Mouse (Mus musculus): ENCODE data around the gene Gucd1.
"Not testable (repeated sequence)": the region's sequence is repeated elsewhere in the genome, so short reads cannot be mapped to it uniquely, and the experiment has no call there.

Gucd1 gene

GRCm38 (mm10) chr10:75534934-75535333 lies 17.2 kb upstream of the Gucd1 start:
- DNase-seq: no peak

DNA sequence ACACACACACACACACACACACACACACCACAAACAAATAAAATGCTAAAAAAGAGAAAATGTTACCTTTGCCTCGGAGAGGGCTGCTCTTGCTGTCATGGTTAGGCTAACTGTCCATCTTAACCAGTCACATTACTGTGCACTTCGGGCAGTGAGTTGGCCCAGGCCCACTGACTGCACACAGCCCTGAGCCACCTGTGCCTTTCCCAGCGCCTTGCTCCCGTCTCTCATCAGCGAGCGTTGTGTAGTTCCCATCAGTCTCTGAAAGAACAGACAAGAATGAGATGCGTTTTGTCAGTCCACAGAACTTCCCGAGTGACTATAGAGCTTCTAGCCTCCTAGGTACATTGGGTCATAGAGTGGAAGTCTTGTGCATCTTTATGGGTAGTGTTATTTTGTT lies 16.4 kb upstream of the Gucd1 start:
- DNase-seq: no peak

DNA sequence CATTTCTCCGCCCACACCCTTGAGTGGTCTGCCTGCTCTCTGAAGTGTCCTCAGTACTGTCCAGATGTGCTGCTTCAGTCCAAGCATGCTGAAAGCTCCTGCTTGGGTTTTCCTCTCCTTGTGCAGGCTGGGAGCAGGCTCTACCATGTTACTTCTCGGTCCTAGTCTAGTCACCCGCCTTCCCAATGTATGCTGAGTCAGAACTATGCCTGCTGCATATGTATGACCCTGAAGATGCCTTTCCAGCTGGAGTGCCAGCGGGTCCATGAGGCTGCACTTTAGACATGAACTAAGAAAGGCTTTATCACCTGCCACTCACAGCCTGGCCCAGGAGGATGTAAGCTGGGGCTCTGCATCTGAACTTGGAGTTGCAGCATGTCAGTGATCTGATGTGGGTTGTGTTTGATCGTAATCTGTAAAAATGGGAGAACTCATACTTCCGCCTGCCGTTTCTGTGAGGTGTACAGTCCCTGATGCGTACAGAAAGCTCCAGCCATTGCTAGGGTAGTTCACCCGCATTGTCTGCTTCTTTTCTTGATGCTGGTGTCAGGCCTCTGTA lies 13.8 kb upstream of the Gucd1 start:
- peak; percentile 61 for DNase-seq

DNA sequence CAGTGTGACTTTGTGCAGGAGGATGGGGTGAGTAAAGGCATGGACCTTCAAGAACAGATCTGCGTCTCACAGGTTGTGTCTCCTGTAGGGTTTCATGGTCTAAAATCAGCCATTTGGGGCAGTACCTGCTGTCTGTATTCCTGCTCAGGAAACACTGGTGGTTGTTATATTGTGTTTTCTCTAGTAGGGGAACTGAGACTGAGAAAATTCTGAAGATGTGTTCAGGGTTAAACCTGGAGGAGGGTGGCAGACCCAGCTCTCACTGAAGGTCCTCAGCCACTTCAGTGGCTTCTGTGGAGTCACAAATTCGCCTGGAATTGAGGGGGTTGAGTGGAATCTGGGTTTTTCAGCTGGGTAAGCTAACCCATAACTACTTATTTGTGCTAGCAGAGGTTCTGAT lies 12.6 kb upstream of the Gucd1 start:
- DNase-seq: no peak

- DNase-seq: not testable (repeated sequence)
Measured at GRCm38 (mm10) chr10:75525450-75525849, 7.7 kb upstream of the Gucd1 start.

- DNase-seq: no peak
Measured at GRCm38 (mm10) chr10:75521643-75522042, 3.9 kb upstream of the Gucd1 start.

GRCm38 (mm10) chr10:75520581-75520980 lies 2.8 kb upstream of the Gucd1 start:
- no peak for DNase-seq

- DNase-seq: peak; percentile 95
Measured at GRCm38 (mm10) chr10:75517073-75517757, 557 bp downstream of the Gucd1 start, which contains the start of gene Snrpd3. TSS of gene Snrpd3 (plus strand) at chr10:75517551.

- DNase-seq: no peak
Measured at GRCm38 (mm10) chr10:75516724-75517072, 1.1 kb downstream of the Gucd1 start.

- no peak for DNase-seq
Measured at GRCm38 (mm10) chr10:75516038-75516723, 1.6 kb downstream of the Gucd1 start.

DNA sequence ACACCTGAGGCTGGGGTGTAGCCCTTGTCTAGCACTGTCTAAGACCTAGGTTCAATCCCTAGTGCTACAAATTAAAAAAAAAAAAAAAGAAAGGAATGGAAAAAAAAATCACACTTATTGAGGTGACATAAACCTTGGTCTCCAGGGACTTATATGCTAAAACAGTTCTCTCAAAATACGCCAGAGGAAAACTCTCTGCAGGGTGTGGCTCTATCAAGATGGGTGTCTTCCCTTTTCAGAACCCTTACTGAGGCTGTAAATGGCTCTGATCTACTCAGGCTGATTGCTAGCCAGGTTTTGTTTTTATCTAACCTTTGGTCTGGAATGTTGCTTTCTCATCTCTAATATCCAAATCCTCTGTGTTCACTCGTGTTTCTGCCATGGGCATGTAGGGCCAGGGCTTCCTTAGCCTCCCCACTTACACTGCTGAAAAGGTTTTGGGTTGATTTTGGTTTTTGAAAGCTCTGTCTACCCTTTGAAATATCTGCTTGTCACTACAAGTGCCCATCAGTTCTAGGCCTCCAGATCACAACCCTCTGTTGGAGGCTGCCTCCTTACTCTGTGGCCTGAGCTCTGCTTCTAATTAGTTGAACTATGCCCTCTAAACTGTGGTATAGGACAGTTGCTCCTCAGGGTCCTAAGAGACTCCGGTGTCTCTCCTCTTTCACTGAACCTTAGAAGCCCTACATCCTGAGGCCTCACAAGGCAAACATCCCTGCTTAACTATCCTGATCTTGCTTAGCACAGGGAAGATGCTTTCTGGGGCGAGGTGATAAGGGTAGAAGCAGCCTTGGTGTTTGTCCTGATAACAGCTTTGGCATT lies 2.3 kb downstream of the Gucd1 start:
- no peak for DNase-seq

- DNase-seq: no peak
Measured at GRCm38 (mm10) chr10:75514361-75514760, 3.4 kb downstream of the Gucd1 start.

- no peak for DNase-seq
Measured at GRCm38 (mm10) chr10:75513306-75514067, 4.3 kb downstream of the Gucd1 start.

DNA sequence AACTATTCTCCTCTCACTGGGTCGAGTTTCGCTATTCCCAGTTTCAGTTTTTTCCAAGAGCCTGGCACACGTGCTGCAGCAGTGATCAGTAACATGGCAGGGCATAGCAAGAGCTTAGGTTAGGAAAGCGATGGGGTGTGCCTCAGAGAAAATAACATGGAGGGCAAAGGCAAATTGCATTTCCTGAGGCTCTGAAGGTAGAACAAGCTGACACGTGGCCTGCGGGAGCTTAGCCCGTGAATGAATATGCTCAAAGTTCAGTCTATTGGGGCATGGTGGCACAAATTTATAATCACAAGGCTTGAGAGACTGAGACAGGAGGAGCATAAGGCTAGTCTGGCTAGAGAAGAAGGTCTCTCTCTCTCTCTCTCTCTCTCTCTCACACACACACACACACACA lies 5.0 kb downstream of the Gucd1 start:
- DNase-seq: no peak

- DNase-seq: no peak
Measured at GRCm38 (mm10) chr10:75511897-75512296, 5.9 kb downstream of the Gucd1 start.

GRCm38 (mm10) chr10:75511060-75511459 lies 6.7 kb downstream of the Gucd1 start:
- no peak for DNase-seq

DNA sequence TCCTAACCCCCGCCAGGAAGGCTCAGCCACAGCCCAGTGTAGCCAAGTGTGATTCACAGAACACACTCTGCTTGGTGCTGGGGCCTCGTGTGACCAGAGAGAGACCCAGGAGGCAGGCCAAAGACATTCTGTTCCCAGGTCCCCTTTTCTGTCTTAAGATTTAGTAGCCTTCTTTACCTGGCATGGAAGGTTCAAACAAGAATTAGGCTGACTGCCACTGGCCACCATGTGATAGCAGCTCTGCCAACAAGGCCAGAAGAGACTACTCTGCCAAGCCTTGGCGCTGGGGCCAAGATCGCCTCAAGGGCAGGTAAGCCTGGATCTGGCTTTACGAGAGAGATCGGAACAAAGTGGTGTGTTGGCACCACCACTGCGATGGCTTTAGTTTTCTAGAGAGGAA lies 7.3 kb downstream of the Gucd1 start:
- DNase-seq: no peak

- not testable (repeated sequence) for DNase-seq
Measured at GRCm38 (mm10) chr10:75505928-75506327, 11.8 kb downstream of the Gucd1 start.

DNA sequence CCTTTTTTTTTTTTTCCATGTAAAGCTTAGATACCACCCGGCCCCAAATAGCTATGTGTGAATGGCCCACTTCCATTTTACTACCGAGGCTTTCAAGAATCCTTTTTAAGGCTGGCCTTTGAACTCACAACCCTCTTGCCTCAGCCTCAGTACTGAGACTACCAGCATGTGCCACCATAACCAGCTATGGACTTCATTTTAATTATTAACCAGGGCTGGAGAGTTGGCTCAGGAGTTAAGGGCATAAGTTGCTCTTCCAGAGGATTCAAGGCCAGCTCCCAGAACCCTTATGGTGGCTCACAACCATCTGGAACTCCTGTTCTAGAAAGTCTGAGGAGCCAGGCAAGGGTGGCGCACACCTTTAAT lies 12.7 kb downstream of the Gucd1 start:
- no peak for DNase-seq

- no peak for DNase-seq
Measured at GRCm38 (mm10) chr10:75504234-75505129, 13.3 kb downstream of the Gucd1 start.

DNA sequence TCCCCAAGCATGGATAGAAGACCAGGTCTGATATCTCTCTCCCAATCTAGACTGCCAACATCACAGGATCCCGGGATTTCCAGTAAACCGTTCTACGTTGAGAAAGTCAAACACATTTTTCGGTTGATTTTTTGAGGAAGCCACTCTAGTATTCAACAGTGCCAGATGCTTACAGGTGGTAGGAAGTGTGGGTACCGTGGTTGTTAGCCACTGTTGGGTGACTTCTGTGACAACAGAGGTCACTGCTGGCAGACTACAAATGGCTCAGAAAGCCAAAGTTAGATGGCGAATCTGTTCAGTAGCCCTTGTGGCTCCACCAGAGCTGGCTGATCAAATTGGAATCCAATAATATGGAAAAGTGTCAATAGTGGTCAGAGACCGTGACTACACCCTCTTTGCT lies 14.1 kb downstream of the Gucd1 start:
- DNase-seq: no peak

DNA sequence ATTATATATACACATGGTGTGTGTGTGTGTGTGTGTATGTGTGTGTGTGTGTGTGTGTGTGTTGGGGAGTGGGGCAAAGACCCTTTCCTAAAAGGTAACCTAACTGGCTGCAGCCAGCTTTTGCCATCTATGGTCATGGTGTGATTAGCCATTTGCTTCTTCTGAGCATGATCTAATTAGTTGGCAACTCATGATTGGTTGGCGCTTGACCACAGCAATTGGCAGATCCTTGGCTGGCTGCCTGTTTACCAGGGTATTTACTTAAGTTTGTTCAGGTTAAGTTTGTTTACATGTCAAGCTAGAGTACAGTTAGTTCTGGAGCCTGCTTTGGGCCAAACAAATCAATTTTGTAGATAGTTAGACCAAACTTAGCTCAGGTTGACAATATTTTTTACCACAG lies 16.1 kb downstream of the Gucd1 start:
- no peak for DNase-seq
